Mouse (Mus musculus): Measurements from ENCODE around the gene Cuedc1. TPM values are rescaled to one million over a fixed set of nuclear protein-coding genes. Genes with fewer than 3 reads are reported as not detected.

Gene Cuedc1
- polyA plus RNA-seq, 1 experiment from 2014 or later: 40.5 TPM

DNA sequence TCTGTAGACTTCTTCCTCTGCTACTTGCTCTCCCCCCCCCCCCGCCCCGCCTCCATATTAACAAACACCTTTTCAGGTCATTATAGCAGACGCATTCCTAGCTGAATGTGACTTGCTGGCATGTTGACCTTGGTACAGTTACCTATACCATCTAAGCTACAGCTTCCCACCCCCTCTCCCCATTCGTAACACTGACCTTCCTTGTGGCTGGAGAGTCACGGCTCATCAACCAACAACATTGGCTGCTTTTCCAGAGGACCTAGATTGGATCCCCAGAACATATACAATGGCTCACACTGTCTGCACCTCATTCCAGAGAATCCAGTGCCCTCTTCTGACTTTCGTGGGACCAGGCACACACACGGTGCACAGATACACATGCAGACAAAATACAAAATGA, 27.6 kb downstream of the Cuedc1 start:
- no peak for ATAC-seq (ENCODE audit: low FRiP score, low read depth)
- Histone ChIP-seq H3K9me3 (no peaks in the 10 kb centered on the region), H3K9ac (replicated peaks) (no peak overlapping the region), H3K27ac (replicated peaks) (peak overlapping the region; percentile 75; the same call in 1 of the 2 replicates), H3K4me1 (peaks cover 48% of the 10 kb centered on the region), H3K4me3 (no peak overlapping the region), H3K36me3 (peaks cover 3% of the 10 kb centered on the region; the same call in 1 of the 2 replicates), H3K27me3 (no peaks in the 10 kb centered on the region), H3K4me2 (replicated peaks) (no peak overlapping the region)
- 84% methylated on average over 6 of the region's 7 CpGs for WGBS

- 0 out of 2 replicates have a peak, but pooled peaks have one; percentile 38 for ATAC-seq (ENCODE audit: low FRiP score, low read depth)
- H3K4me3 ChIP-seq: no peak overlapping the region
- peaks cover 43% of the 10 kb centered on the region for H3K4me1 ChIP-seq
Observed at GRCm38 (mm10) chr11:88126306-88126793, 28.5 kb downstream of the Cuedc1 start.

GRCm38 (mm10) chr11:88128461-88128860, 30.6 kb downstream of the Cuedc1 start:
- no peaks in the 10 kb centered on the region for H3K36me3 ChIP-seq
- H3K27me3 ChIP-seq: no peaks in the 10 kb centered on the region
- no peaks in the 10 kb centered on the region for H3K9me3 ChIP-seq
- no peak overlapping the region for H3K9ac ChIP-seq (replicated peaks)
- H3K4me2 ChIP-seq (replicated peaks): no peak overlapping the region
- H3K4me1 ChIP-seq: peaks cover 26% of the 10 kb centered on the region
- WGBS: 88% methylated on average over 9 of the region's 9 CpGs
- no peak overlapping the region for H3K27ac ChIP-seq (replicated peaks)
- ATAC-seq (ENCODE audit: low FRiP score, low read depth): no peak
- H3K4me3 ChIP-seq: no peak overlapping the region

More at GRCm38 (mm10) chr11:88126306-88126793, 28.5 kb downstream of the Cuedc1 start:
- no peak overlapping the region for H3K9ac ChIP-seq (replicated peaks)
- no peaks in the 10 kb centered on the region for H3K27me3 ChIP-seq
- WGBS: 27% methylated on average over 5 of the region's 5 CpGs
- peaks cover 1% of the 10 kb centered on the region; the same call in 1 of the 2 replicates for H3K36me3 ChIP-seq
- no peak overlapping the region for H3K4me2 ChIP-seq (replicated peaks)
- H3K27ac ChIP-seq (replicated peaks): peak overlapping the region; percentile 75
- H3K9me3 ChIP-seq: no peaks in the 10 kb centered on the region

- no peaks in the 10 kb centered on the region for H3K27me3 ChIP-seq
- no peak for ATAC-seq (ENCODE audit: low FRiP score, low read depth)
- H3K4me3 ChIP-seq: no peak overlapping the region
- no peak overlapping the region for H3K27ac ChIP-seq (replicated peaks)
- H3K9ac ChIP-seq (replicated peaks): no peak overlapping the region
- 0 out of 2 replicates have a peak, but pooled peaks cover 3% of the 10 kb centered on the region for H3K36me3 ChIP-seq
- WGBS: 48% methylated on average over 3 of the region's 3 CpGs
- H3K9me3 ChIP-seq: no peaks in the 10 kb centered on the region
- peaks cover 18% of the 10 kb centered on the region for H3K4me1 ChIP-seq
- no peak overlapping the region for H3K4me2 ChIP-seq (replicated peaks)
Observed at GRCm38 (mm10) chr11:88129281-88129680, 31.4 kb downstream of the Cuedc1 start.

GRCm38 (mm10) chr11:88129935-88130334, 32.1 kb downstream of the Cuedc1 start:
- Histone ChIP-seq H3K4me1 (peaks cover 16% of the 10 kb centered on the region), H3K4me3 (no peak overlapping the region), H3K36me3 (0 out of 2 replicates have a peak, but pooled peaks cover 3% of the 10 kb centered on the region), H3K9ac (replicated peaks) (no peak overlapping the region), H3K9me3 (no peaks in the 10 kb centered on the region), H3K27ac (replicated peaks) (no peak overlapping the region), H3K27me3 (no peaks in the 10 kb centered on the region), H3K4me2 (replicated peaks) (no peak overlapping the region)
- 96% methylated on average over 10 of the region's 10 CpGs for WGBS
- ATAC-seq (ENCODE audit: low FRiP score, low read depth): no peak

DNA sequence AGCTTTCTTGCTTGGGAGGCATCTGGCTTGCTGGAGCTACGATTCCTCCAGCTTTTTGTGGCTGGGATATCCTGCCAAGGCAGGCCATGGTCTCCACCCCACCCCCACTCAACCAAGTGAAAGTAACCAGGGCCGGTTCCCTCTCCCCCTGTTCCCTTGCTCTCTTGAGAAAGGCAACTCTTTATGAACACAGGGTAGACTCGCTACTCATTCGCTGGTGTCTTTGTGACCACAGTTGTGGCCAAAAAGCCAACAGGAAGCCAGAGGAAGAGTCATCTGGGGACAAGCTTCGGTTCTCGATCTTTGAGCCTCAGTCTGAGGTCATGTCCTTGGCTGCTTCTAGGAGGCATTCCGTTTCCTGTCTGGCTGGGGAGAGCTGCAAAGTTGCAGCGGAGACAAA, 34.0 kb downstream of the Cuedc1 start:
- H3K36me3 ChIP-seq: 0 out of 2 replicates have a peak, but pooled peaks cover 3% of the 10 kb centered on the region
- no peaks in the 10 kb centered on the region; the same call in 1 of the 2 replicates for H3K4me1 ChIP-seq
- WGBS: 76% methylated on average over 8 of the region's 8 CpGs
- no peak overlapping the region for H3K9ac ChIP-seq (replicated peaks)
- H3K9me3 ChIP-seq: no peaks in the 10 kb centered on the region
- no peak for ATAC-seq (ENCODE audit: low FRiP score, low read depth)
- H3K4me2 ChIP-seq (replicated peaks): no peak overlapping the region
- no peaks in the 10 kb centered on the region for H3K27me3 ChIP-seq
- no peak overlapping the region for H3K4me3 ChIP-seq
- no peak overlapping the region for H3K27ac ChIP-seq (replicated peaks)

GRCm38 (mm10) chr11:88135218-88135617, 37.4 kb downstream of the Cuedc1 start:
- Histone ChIP-seq H3K4me1 (peaks cover 32% of the 10 kb centered on the region), H3K27ac (replicated peaks) (no peak overlapping the region), H3K4me3 (no peak overlapping the region)

GRCm38 (mm10) chr11:88137814-88138425, 40.1 kb downstream of the Cuedc1 start:
- Histone ChIP-seq H3K36me3 (0 out of 2 replicates have a peak, but pooled peaks cover 3% of the 10 kb centered on the region), H3K27ac (replicated peaks) (peak overlapping the region; percentile 94), H3K9ac (replicated peaks) (0 out of 2 replicates have a peak overlapping the region, but pooled peaks have one; percentile 20), H3K9me3 (no peaks in the 10 kb centered on the region), H3K4me2 (replicated peaks) (peak overlapping the region; percentile 49), H3K4me1 (peaks cover 51% of the 10 kb centered on the region), H3K4me3 (no peak overlapping the region), H3K27me3 (peaks cover 9% of the 10 kb centered on the region)
- ATAC-seq (ENCODE audit: low FRiP score, low read depth): no peak
- 53% methylated on average over 12 of the region's 12 CpGs for WGBS

More at GRCm38 (mm10) chr11:88135218-88135617, 37.4 kb downstream of the Cuedc1 start:
- no peak overlapping the region for H3K4me2 ChIP-seq (replicated peaks)
- no peak overlapping the region for H3K9ac ChIP-seq (replicated peaks)
- H3K9me3 ChIP-seq: no peaks in the 10 kb centered on the region
- H3K36me3 ChIP-seq: 0 out of 2 replicates have a peak, but pooled peaks cover 3% of the 10 kb centered on the region
- no peak for ATAC-seq (ENCODE audit: low FRiP score, low read depth)
- WGBS: 64% methylated on average over 7 of the region's 7 CpGs
- peaks cover 9% of the 10 kb centered on the region for H3K27me3 ChIP-seq

GRCm38 (mm10) chr11:88139256-88139861, 41.5 kb downstream of the Cuedc1 start:
- Histone ChIP-seq H3K4me2 (replicated peaks) (peak overlapping the region; percentile 49), H3K27ac (replicated peaks) (peak overlapping the region; percentile 94), H3K9ac (replicated peaks) (peak overlapping the region; percentile 43; the same call in 1 of the 2 replicates), H3K4me1 (peaks cover 59% of the 10 kb centered on the region), H3K4me3 (peak overlapping the region; percentile 5; the same call in 1 of the 2 replicates), H3K27me3 (peaks cover 9% of the 10 kb centered on the region), H3K9me3 (no peaks in the 10 kb centered on the region), H3K36me3 (no peaks in the 10 kb centered on the region; the same call in 1 of the 2 replicates)
- 4% methylated on average over 20 of the region's 20 CpGs for WGBS
- peak; percentile 70 for ATAC-seq (ENCODE audit: low FRiP score, low read depth)

- peak overlapping the region; percentile 49 for H3K4me2 ChIP-seq (replicated peaks)
- WGBS: 9% methylated on average over 13 of the region's 13 CpGs
- no peaks in the 10 kb centered on the region; the same call in 1 of the 2 replicates for H3K36me3 ChIP-seq
- H3K4me3 ChIP-seq: no peak overlapping the region
- H3K27ac ChIP-seq (replicated peaks): peak overlapping the region; percentile 94
- peaks cover 64% of the 10 kb centered on the region for H3K4me1 ChIP-seq
- H3K9me3 ChIP-seq: no peaks in the 10 kb centered on the region
- peak; percentile 58; the same call in 1 of the 2 replicates for ATAC-seq (ENCODE audit: low FRiP score, low read depth)
- H3K27me3 ChIP-seq: peaks cover 9% of the 10 kb centered on the region
- peak overlapping the region; percentile 43; the same call in 1 of the 2 replicates for H3K9ac ChIP-seq (replicated peaks)
Observed at GRCm38 (mm10) chr11:88140066-88141060, 42.5 kb downstream of the Cuedc1 start.

- H3K4me1 ChIP-seq: peaks cover 74% of the 10 kb centered on the region
- H3K36me3 ChIP-seq: no peaks in the 10 kb centered on the region; the same call in 1 of the 2 replicates
- no peak for ATAC-seq (ENCODE audit: low FRiP score, low read depth)
- H3K4me2 ChIP-seq (replicated peaks): no peak overlapping the region
- no peak overlapping the region for H3K4me3 ChIP-seq
- no peaks in the 10 kb centered on the region for H3K9me3 ChIP-seq
- peak overlapping the region; percentile 8; the same call in 1 of the 2 replicates for H3K9ac ChIP-seq (replicated peaks)
- peak overlapping the region; percentile 94 for H3K27ac ChIP-seq (replicated peaks)
- H3K27me3 ChIP-seq: peaks cover 7% of the 10 kb centered on the region
- WGBS: 21% methylated on average over 8 of the region's 8 CpGs
Observed at GRCm38 (mm10) chr11:88142362-88142761, 44.5 kb downstream of the Cuedc1 start.
